Mouse (Mus musculus) forebrain, postnatal 0 days (tissue): ENCODE measurements at regions not wholly inside any gene's neighbourhood (a gene's known extent, or its start where the extent isn't known, plus 50 kb on each side); places are given as distances from the start of the nearest gene placed in this dataset.

Source experiments
- ATAC-seq: fragments of 200-750 bp; cut with Nextera tagmentation; 2 replicates; pipeline ENCODE4 v1.8.0; 2017; ENCODE audit warnings: mild to moderate bottlenecking, moderate library complexity
- DNase-seq: peaks from one replicate; pipeline ENCODE4 v3.0.0-alpha.2; 2015
- H3K27ac ChIP-seq: fragments of 300-500 bp; sonication (generic); 2 replicates; pipeline ENCODE4 v1.5.1; 2014; ENCODE audit warnings: low read depth, mild to moderate bottlenecking, antibody characterized with exemption, low read length, moderate library complexity, mixed read lengths
- H3K27me3 ChIP-seq: fragments of 300-500 bp; sonication (generic); 2 replicates; pipeline ENCODE4 v1.6.1; 2014; ENCODE audit warnings: mild to moderate bottlenecking, low read length, mixed read lengths; ENCODE audit not compliant: insufficient read depth
- H3K36me3 ChIP-seq: fragments of 300-500 bp; sonication (generic); 2 replicates; pipeline ENCODE4 v1.6.1; 2014; ENCODE audit warnings: mild to moderate bottlenecking, moderate library complexity; ENCODE audit not compliant: insufficient read depth
- H3K4me1 ChIP-seq: fragments of 300-500 bp; sonication (generic); 2 replicates; pipeline ENCODE4 v1.6.1; 2014; ENCODE audit warnings: antibody characterized with exemption; ENCODE audit not compliant: insufficient read depth
- H3K4me2 ChIP-seq: fragments of 300-500 bp; sonication (generic); 2 replicates; pipeline ENCODE4 v1.6.1; 2014; ENCODE audit warnings: low read depth, mild to moderate bottlenecking, moderate library complexity
- H3K4me3 ChIP-seq: fragments of 300-500 bp; sonication (generic); 2 replicates; pipeline ENCODE4 v1.5.1; 2014; ENCODE audit warnings: low read depth, low read length, mixed read lengths
- H3K9ac ChIP-seq: fragments of 300-500 bp; sonication (generic); 2 replicates; pipeline ENCODE4 v1.6.1; 2014; ENCODE audit warnings: mild to moderate bottlenecking
- H3K9me3 ChIP-seq: fragments of 300-500 bp; sonication (generic); 2 replicates; pipeline ENCODE4 v1.6.1; 2016; ENCODE audit warnings: low read length
- CTCF ChIP-seq: sonication (generic); IDR thresholded peaks from 2 replicates; pipeline ENCODE4 v1.5.1; 2016; ENCODE audit warnings: antibody characterized with exemption, control low read depth, low read depth
- WGBS: fragments of 180-500 bp; shearing (Covaris S2); extraction: QIAGEN DNeasy Blood & Tissue Kit; methylation state at CpG from one replicate; pipeline ENCODE4 v1.1.7; 2014; 5-methylcytosine and 5-hydroxymethylcytosine counted together

DNA sequence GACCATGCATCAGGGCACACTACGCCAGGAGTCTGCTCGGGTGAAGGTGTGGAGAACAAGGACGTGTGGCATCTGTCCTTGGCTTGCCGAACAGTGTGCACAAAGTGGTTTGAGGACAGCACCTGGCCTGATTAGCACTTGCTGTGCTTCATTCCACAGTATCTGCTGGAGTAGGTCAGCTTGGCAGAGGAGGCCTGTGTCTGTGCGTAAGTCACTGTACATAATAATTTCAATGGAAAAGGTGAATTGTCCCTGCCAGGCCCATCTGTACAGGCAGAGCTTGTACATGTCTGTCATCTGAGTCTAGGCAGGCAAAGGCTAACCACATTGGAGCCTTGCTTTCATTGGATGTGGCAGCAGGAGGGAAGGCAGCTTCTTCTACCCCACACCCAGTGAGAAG, 979.5 kb upstream of the Car8 start:
- Histone ChIP-seq H3K4me1 (no peaks in the 10 kb centered on the region), H3K36me3 (no peaks in the 10 kb centered on the region), H3K4me3 (no peak overlapping the region), H3K27ac (no peak overlapping the region), H3K4me2 (no peak overlapping the region), H3K9me3 (no peaks in the 10 kb centered on the region), H3K9ac (no peak overlapping the region), H3K27me3 (no peaks in the 10 kb centered on the region)
- no peak for TF ChIP-seq CTCF
- DNase-seq, result no peak
- WGBS, result 74% methylated on average over 5 of the region's 5 CpGs
- peak; percentile 6; the same call in 1 of the 2 replicates for ATAC-seq

DNA sequence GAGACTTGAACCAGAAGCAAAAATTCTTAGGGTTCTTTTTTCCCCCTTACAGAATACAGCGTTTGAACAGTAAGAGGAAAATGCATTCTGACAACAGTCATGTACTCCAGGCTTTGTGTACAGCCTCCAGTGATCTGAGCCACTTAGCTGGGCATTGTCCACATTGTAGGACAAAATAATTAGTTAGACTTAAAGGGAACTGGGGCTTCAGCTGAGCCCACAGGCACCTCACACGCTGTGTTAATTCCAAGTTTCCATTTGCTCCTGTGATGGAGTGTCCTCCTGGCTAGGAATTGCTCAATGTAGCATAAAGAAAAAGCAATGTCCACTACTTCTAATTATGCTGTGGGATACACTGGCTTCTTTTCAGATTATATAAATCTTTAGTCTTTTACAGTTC, 969.8 kb upstream of the Car8 start:
- Histone ChIP-seq H3K4me3 (no peak overlapping the region), H3K9me3 (no peaks in the 10 kb centered on the region), H3K36me3 (no peaks in the 10 kb centered on the region), H3K4me2 (no peak overlapping the region), H3K9ac (no peak overlapping the region), H3K27me3 (no peaks in the 10 kb centered on the region), H3K4me1 (no peaks in the 10 kb centered on the region), H3K27ac (no peak overlapping the region)
- 13% methylated on average over 2 of the region's 2 CpGs for WGBS
- no peak for ATAC-seq
- TF ChIP-seq CTCF, result no peak
- no peak for DNase-seq

DNA sequence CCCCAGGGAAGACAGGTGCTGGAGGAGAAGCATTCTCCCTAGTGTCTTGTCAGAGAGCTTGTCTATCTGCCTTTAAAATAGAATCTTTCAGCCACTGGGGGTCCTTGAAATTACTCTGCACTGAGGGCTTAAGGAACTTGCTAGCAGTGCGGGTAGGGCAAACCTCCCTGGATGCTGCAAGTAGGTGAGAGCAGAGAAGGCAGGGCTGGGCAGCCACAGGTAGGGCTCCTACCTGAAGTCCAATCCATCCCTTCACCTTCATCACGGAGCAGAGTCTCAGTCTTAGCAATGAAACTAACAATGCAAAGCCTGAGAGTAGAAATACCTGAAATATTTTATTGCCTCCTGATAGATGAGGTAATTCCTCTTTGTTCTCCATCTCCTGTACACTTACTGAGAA, 961.2 kb upstream of the Car8 start:
- no peak for TF ChIP-seq CTCF
- DNase-seq (peak; percentile 14), ATAC-seq (peak; percentile 18; the same call in 1 of the 2 replicates)
- 79% methylated on average over 2 of the region's 2 CpGs for WGBS
- H3K36me3 ChIP-seq, result no peaks in the 10 kb centered on the region
- H3K27me3 ChIP-seq, result no peaks in the 10 kb centered on the region
- H3K4me2 ChIP-seq, result no peak overlapping the region
- no peak overlapping the region for H3K4me3 ChIP-seq
- H3K9ac ChIP-seq, result no peak overlapping the region
- H3K27ac ChIP-seq, result no peak overlapping the region
- H3K4me1 ChIP-seq, result no peaks in the 10 kb centered on the region
- no peaks in the 10 kb centered on the region for H3K9me3 ChIP-seq

DNA sequence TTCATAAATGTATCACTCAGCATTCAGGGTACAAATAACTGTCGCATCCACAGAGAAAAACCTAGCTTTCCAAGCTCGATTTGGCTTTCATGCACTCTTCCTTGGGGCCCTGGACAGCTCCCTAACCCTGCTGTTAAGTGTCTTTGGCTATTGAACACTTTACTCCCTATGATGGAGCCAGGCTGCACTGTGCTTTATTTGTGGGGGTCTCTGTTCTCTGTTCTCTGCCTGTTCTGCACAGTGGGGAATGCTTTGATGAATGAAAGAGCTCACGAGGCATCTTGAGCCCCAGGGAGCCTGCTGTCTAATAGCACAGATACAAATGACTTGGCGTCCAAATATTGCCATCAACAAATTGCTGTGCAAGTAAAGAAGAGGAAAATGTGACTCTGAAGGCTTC, 957.6 kb upstream of the Car8 start:
- H3K4me1 ChIP-seq, result no peaks in the 10 kb centered on the region
- H3K36me3 ChIP-seq, result no peaks in the 10 kb centered on the region
- WGBS, result 20% methylated on average over 4 of the region's 4 CpGs
- no peaks in the 10 kb centered on the region for H3K27me3 ChIP-seq
- H3K27ac ChIP-seq, result no peak overlapping the region
- no peak overlapping the region for H3K4me2 ChIP-seq
- no peak for TF ChIP-seq CTCF
- no peaks in the 10 kb centered on the region for H3K9me3 ChIP-seq
- DNase-seq, result peak; percentile 5
- H3K9ac ChIP-seq, result no peak overlapping the region
- peak; percentile 14; the same call in 1 of the 2 replicates for ATAC-seq
- no peak overlapping the region for H3K4me3 ChIP-seq

DNA sequence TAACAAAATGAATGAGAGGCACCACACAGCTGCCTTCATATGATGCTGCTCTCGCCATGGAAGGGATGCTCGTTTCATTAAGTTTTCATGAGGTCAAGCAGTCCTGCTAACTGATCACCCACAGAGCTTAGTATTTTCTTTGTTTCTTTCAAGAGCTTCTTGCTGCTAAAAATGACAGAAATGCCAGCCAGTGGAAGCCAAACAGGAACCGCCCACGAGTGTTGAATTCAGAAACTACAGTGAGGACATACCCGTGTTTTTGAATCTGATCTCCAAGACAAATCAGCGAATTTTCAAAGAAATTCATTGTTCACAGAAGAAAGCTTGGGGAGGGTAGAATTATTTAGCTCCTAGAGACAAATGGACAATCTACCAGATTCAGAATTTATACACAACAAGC, 954.3 kb upstream of the Car8 start:
- Histone ChIP-seq H3K4me2 (no peak overlapping the region), H3K27ac (no peak overlapping the region), H3K9ac (no peak overlapping the region), H3K4me1 (no peaks in the 10 kb centered on the region), H3K9me3 (no peaks in the 10 kb centered on the region), H3K36me3 (no peaks in the 10 kb centered on the region), H3K27me3 (no peaks in the 10 kb centered on the region), H3K4me3 (no peak overlapping the region)
- 42% methylated on average over 6 of the region's 6 CpGs for WGBS
- no peak for DNase-seq
- ATAC-seq, result no peak
- no peak for TF ChIP-seq CTCF

DNA sequence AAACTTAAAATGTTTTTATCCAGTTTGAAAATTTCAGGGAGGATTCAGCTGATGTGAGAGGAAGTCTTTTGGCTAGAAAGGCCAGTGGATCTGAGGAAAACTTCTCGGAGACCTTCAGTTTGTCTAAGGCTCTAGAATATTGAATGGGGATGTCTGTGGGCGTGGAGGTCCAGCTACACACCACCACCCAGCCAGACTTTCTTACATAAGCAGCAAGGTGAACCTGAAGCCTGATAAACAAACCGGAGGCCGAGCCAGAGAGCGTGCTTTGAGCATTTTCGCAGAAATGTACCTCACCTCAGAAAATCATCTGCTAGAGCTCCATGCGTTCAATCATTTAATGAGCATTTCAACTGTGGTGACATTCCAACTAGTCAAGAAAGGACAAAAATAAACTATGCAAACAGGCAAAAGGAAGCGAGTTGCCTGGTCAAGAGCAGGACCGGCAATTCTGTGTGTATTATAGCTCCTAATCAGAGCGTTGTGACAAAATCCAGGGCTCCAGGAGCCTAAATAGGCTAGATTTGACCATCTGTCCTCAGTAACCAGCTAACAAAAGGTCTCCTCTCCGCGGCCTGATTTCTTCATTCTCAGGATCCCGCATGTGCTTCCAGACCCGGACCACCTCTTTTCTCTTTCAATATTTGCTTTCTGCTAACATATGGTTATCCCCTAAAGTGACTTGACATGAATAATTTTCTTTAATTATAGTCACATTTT, 946.5 kb upstream of the Car8 start:
- no peaks in the 10 kb centered on the region for H3K9me3 ChIP-seq
- peaks cover 6% of the 10 kb centered on the region; the same call in 1 of the 2 replicates for H3K4me1 ChIP-seq
- no peak overlapping the region for H3K27ac ChIP-seq
- H3K4me3 ChIP-seq, result peak overlapping the region; percentile 28
- H3K36me3 ChIP-seq, result no peaks in the 10 kb centered on the region
- no peak for DNase-seq
- no peak for TF ChIP-seq CTCF
- peak overlapping the region; percentile 40 for H3K4me2 ChIP-seq
- H3K9ac ChIP-seq, result no peak overlapping the region; the same call in 1 of the 2 replicates
- 37% methylated on average over 14 of the region's 14 CpGs for WGBS
- no peaks in the 10 kb centered on the region for H3K27me3 ChIP-seq
- ATAC-seq, result no peak

DNA sequence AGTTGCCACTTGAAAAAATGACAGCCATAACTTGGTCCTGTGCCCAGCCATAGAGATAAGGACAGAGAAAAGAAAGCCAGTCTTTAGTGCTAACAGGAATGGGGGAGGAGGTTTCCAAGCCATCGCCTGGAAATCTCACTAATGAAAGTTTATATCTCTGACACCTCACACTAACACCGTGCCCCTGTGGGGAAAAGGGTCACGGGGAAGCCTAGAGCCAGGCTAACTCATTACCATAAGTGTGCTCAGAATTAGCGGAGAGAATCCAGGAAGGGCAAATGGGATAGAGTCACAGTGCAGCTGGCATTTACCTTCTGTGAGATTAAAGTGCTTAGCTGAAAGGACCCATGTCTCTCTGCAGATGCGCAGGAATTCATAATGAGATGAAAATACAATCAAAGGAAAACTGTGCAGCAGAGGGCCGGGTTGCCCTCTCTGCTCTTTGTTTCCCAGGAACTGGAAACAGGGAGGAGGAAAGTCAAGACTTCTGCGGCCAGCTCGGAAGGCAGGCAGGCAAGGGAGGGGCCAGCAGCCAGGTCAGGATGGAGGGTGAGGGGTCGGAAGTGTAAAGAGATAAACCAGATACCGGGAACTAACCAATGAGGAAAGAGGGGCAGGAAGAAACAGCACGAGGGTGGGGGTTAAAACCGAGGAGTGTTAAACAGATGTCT, 945.7 kb upstream of the Car8 start:
- H3K9ac ChIP-seq, result peak overlapping the region; percentile 31; the same call in 1 of the 2 replicates
- peak overlapping the region; percentile 40 for H3K4me2 ChIP-seq
- peaks cover 6% of the 10 kb centered on the region; the same call in 1 of the 2 replicates for H3K4me1 ChIP-seq
- no peaks in the 10 kb centered on the region for H3K9me3 ChIP-seq
- H3K36me3 ChIP-seq, result no peaks in the 10 kb centered on the region
- peak overlapping the region; percentile 28 for H3K4me3 ChIP-seq
- 4% methylated on average over 12 of the region's 12 CpGs for WGBS
- H3K27ac ChIP-seq, result no peak overlapping the region
- peak; percentile 82 for ATAC-seq
- DNase-seq, result peak; percentile 38
- H3K27me3 ChIP-seq, result no peaks in the 10 kb centered on the region
- no peak for TF ChIP-seq CTCF
